Mouse (Mus musculus): ENCODE results near the gene Gxylt1. TPM values are rescaled to one million over a fixed set of nuclear protein-coding genes. Genes with fewer than 3 reads are reported as not detected.

Gene Gxylt1
- total RNA-seq, 2 experiments from 2014 or later = 5.9 to 6.8 TPM

- intact Hi-C loops (cut with DNase I; ENCODE audit: low total_unique reads) = no loop called here
- DNase-seq = no peak
Observed at GRCm38 (mm10) chr15:93191387-93192145, 83.4 kb downstream of the Gxylt1 start.

Other genes with a start within 250 kb of the Gxylt1 start
- gene Yaf2, start 61.8 kb upstream of the Gxylt1 start, total RNA-seq (2021) = 10 to 100 TPM; 10.9 to 14.1 TPM
- gene Zcrb1, start 123.2 kb upstream of the Gxylt1 start, total RNA-seq (2021) = 10 to 100 TPM; 67.7 to 72.1 TPM
- gene Pphln1, start 123.2 kb upstream of the Gxylt1 start, total RNA-seq (2021) = 10 to 100 TPM; 16.3 to 16.5 TPM